9 mouse cellular contexts compared by ENCODE assay signal in genomic region chr2:34802565-34803245, GRCm38 (mm10). TPM values are rescaled to one million over a fixed set of nuclear protein-coding genes. Genes with fewer than 3 reads are reported as not detected.
DNase-seq lines count a peak whose midpoint lies in the region; ATAC-seq lines count a peak whose summit lies in the region.
"Not testable (repeated sequence)": the region's sequence is repeated elsewhere in the genome, so short reads cannot be mapped to it uniquely, and the experiment has no call there.
"Had no signal": no experiment of that assay in that cellular context is flagged by ENCODE, and none has a peak within 500 bp of the region (broad histone marks: within the 10 kb centered on the region; RNA-seq: fewer than 3 reads in every experiment).

No protein-coding gene starts in this region.

- under 1% methylated on average over 23 of the region's 32 CpGs for WGBS in heart, embryonic 14.5 days
- WGBS in liver, embryonic 11.5 days = under 1% methylated on average over 32 of the region's 32 CpGs
- under 1% methylated on average over 26 of the region's 32 CpGs for WGBS in midbrain, embryonic 13.5 days

- peaks cover 10 to 29% of the 10 kb centered on the region in 2 experiments for H3K4me1 ChIP-seq in heart, embryonic 14.5 days (ENCODE audit: control insufficient read depth in 2 of 2, insufficient read depth in 2 of 2, low read length in 2 of 2)
- peaks cover 35% of the 10 kb centered on the region for H3K4me1 ChIP-seq in liver, embryonic 11.5 days (replicated peaks; ENCODE audit: control insufficient read depth, insufficient read depth, low read length)
- H3K4me1 ChIP-seq in midbrain, embryonic 13.5 days (replicated peaks) = peaks cover 25% of the 10 kb centered on the region

- peak overlapping the region; percentile 88 for H3K9ac ChIP-seq in heart, embryonic 14.5 days (ENCODE audit: low read length)
- H3K9ac ChIP-seq in liver, embryonic 11.5 days (ENCODE audit: low read depth, low read length) = peak overlapping the region; percentile 80
- peak overlapping the region; percentile 84 for H3K9ac ChIP-seq in midbrain, embryonic 13.5 days (replicated peaks)

- H3K4me3 ChIP-seq in heart, embryonic 14.5 days (ENCODE audit: control insufficient read depth in 1 of 2, insufficient read depth in 1 of 2, low read depth in 1 of 2, low read length in 2 of 2) = peak overlapping the region; percentile 66 to 67
- peak overlapping the region; percentile 77 for H3K4me3 ChIP-seq in liver, embryonic 11.5 days (ENCODE audit: low read depth, low read length)
- peak overlapping the region; percentile 68 for H3K4me3 ChIP-seq in midbrain, embryonic 13.5 days (replicated peaks)

- peaks cover 34% of the 10 kb centered on the region for H3K36me3 ChIP-seq in heart, embryonic 14.5 days (ENCODE audit: control insufficient read depth, insufficient read depth, low read length)
- not testable (repeated sequence) for H3K36me3 ChIP-seq in liver, embryonic 11.5 days (ENCODE audit: control insufficient read depth, insufficient read depth, low read length)
- H3K36me3 ChIP-seq in midbrain, embryonic 13.5 days = peaks cover 14% of the 10 kb centered on the region; the same call in 1 of the 2 replicates

- H3K27ac ChIP-seq in heart, embryonic 14.5 days (replicated peaks in 1 of 2; ENCODE audit: control insufficient read depth in 1 of 2, insufficient read depth in 1 of 2, low read depth in 2 of 2, low read length in 2 of 2) = peak overlapping the region; percentile 89 to 92
- H3K27ac ChIP-seq in liver, embryonic 11.5 days (ENCODE audit: low read depth, low read length) = peak overlapping the region; percentile 84
- peak overlapping the region; percentile 89 for H3K27ac ChIP-seq in midbrain, embryonic 13.5 days

- H3K27me3 ChIP-seq in heart, embryonic 14.5 days (ENCODE audit: control insufficient read depth, insufficient read depth, low read length); liver, embryonic 11.5 days (replicated peaks; ENCODE audit: control insufficient read depth, insufficient read depth, low read length); midbrain, embryonic 13.5 days: not testable (repeated sequence)

- peak overlapping the region; percentile 82 for H3K4me2 ChIP-seq in heart, embryonic 14.5 days (ENCODE audit: low read length)
- peak overlapping the region; percentile 75 for H3K4me2 ChIP-seq in liver, embryonic 11.5 days
- H3K4me2 ChIP-seq in midbrain, embryonic 13.5 days (replicated peaks) = peak overlapping the region; percentile 73

- peak; percentile 46 for DNase-seq in CD4-positive helper T cell, adult 2 months (ENCODE audit: low read depth, low spot score)
- DNase-seq in adrenal gland, postnatal 36 days = peak; percentile 29 to 43
- DNase-seq in kidney, adult 8-10 months = peak; percentile 25 to 32
- not testable (repeated sequence) for DNase-seq in liver, embryonic 11.5 days (ENCODE audit: low spot score)
- peak; percentile 52 to 66 for DNase-seq in spleen, postnatal 10 days (ENCODE audit: low spot score in 2 of 2)

- not testable (repeated sequence) for H3K9me3 ChIP-seq in heart, embryonic 14.5 days (ENCODE audit: control insufficient read depth, low read length); liver, embryonic 11.5 days (ENCODE audit: control insufficient read depth, low read length); midbrain, embryonic 13.5 days

- peak; percentile 24 for ATAC-seq in erythroblast, adult 5-6 weeks (replicated peaks; ENCODE audit: low FRiP score, poor library complexity, severe bottlenecking)
- peak; percentile 69; the same call in 1 of the 2 replicates for ATAC-seq in heart, embryonic 14.5 days (ENCODE audit: insufficient number of reproducible peaks, insufficient read depth, low FRiP score, low read depth)
- ATAC-seq in liver, embryonic 11.5 days (replicated peaks; ENCODE audit: low FRiP score) = peak; percentile 50
- ATAC-seq in midbrain, embryonic 13.5 days = peak; percentile 58; the same call in 1 of the 2 replicates

RNA-seq across cellular contexts. Expression of gene Rabepk, which starts 3.0 kb away (rescaled TPM):
- 10 to 100 TPM; 27.6 to 29.7 TPM for total RNA-seq in adrenal gland, postnatal 36 days (2021)
- 1.2 and 7.1 TPM in 2 replicates for total RNA-seq in erythroblast, adult 5-6 weeks (2015; ENCODE audit: low replicate concordance)
- total RNA-seq in erythroblast, adult 5-6 weeks (2017; ENCODE audit: low replicate concordance) = 10.1 and 10.2 TPM in 2 replicates
- polyA plus RNA-seq in heart, embryonic 14.5 days (2014; fragmentation: Nextera tagmentation; extraction: Ambion mirVana) = 25.5 and 26.7 TPM in 2 replicates
- polyA plus RNA-seq in liver, embryonic 11.5 days (2014; fragmentation: Nextera tagmentation; extraction: Ambion mirVana) = 43.5 and 56.5 TPM in 2 replicates
- 21.8 and 22.7 TPM in 2 replicates for polyA plus RNA-seq in midbrain, embryonic 13.5 days (2015; fragmentation: Nextera tagmentation; extraction: Ambion mirVana)

RNA-seq across cellular contexts. Expression of gene Fbxw2, which starts 23.4 kb away (rescaled TPM):
- total RNA-seq in adrenal gland, postnatal 36 days (2021) = 10 to 100 TPM; 71.5 to 71.6 TPM
- 104 and 121 TPM in 2 replicates for total RNA-seq in erythroblast, adult 5-6 weeks (2015; ENCODE audit: low replicate concordance)
- total RNA-seq in erythroblast, adult 5-6 weeks (2017; ENCODE audit: low replicate concordance) = 178 and 181 TPM in 2 replicates
- 51.0 and 65.8 TPM in 2 replicates for polyA plus RNA-seq in heart, embryonic 14.5 days (2014; fragmentation: Nextera tagmentation; extraction: Ambion mirVana)
- polyA plus RNA-seq in liver, embryonic 11.5 days (2014; fragmentation: Nextera tagmentation; extraction: Ambion mirVana) = 78.7 and 81.2 TPM in 2 replicates
- polyA plus RNA-seq in midbrain, embryonic 13.5 days (2015; fragmentation: Nextera tagmentation; extraction: Ambion mirVana) = 80.4 and 88.8 TPM in 2 replicates

RNA-seq across cellular contexts. Expression of gene Gm34653, which starts 30.1 kb away (rescaled TPM):
- not detected for total RNA-seq in adrenal gland, postnatal 36 days (2021)
- total RNA-seq in erythroblast, adult 5-6 weeks (2015; ENCODE audit: low replicate concordance) = not detected in 2 replicates
- total RNA-seq in erythroblast, adult 5-6 weeks (2017; ENCODE audit: low replicate concordance) = not detected in 2 replicates
- not detected in 2 replicates for polyA plus RNA-seq in heart, embryonic 14.5 days (2014; fragmentation: Nextera tagmentation; extraction: Ambion mirVana)
- polyA plus RNA-seq in liver, embryonic 11.5 days (2014; fragmentation: Nextera tagmentation; extraction: Ambion mirVana) = not detected in 2 replicates
- polyA plus RNA-seq in midbrain, embryonic 13.5 days (2015; fragmentation: Nextera tagmentation; extraction: Ambion mirVana) = 0.19 TPM in 1 of 2 replicates, not detected in the other
- total RNA-seq: left cerebral cortex, postnatal 36 days had no signal

RNA-seq across cellular contexts. Expression of gene Hspa5, which starts 30.9 kb away (rescaled TPM):
- 100 to 1,000 TPM; 651 to 795 TPM for total RNA-seq in adrenal gland, postnatal 36 days (2021)
- 229 and 240 TPM in 2 replicates for total RNA-seq in erythroblast, adult 5-6 weeks (2015; ENCODE audit: low replicate concordance)
- total RNA-seq in erythroblast, adult 5-6 weeks (2017; ENCODE audit: low replicate concordance) = 904 and 907 TPM in 2 replicates
- 545 and 663 TPM in 2 replicates for polyA plus RNA-seq in heart, embryonic 14.5 days (2014; fragmentation: Nextera tagmentation; extraction: Ambion mirVana)
- polyA plus RNA-seq in liver, embryonic 11.5 days (2014; fragmentation: Nextera tagmentation; extraction: Ambion mirVana) = 964 and 1,028 TPM in 2 replicates
- polyA plus RNA-seq in midbrain, embryonic 13.5 days (2015; fragmentation: Nextera tagmentation; extraction: Ambion mirVana) = 464 and 489 TPM in 2 replicates

RNA-seq across cellular contexts. Expression of gene Gapvd1, which starts 47.7 kb away (rescaled TPM):
- 10 to 100 TPM; 57.9 to 62.0 TPM for total RNA-seq in adrenal gland, postnatal 36 days (2021)
- 308 and 329 TPM in 2 replicates for total RNA-seq in erythroblast, adult 5-6 weeks (2015; ENCODE audit: low replicate concordance)
- 761 and 1,292 TPM in 2 replicates for total RNA-seq in erythroblast, adult 5-6 weeks (2017; ENCODE audit: low replicate concordance)
- 66.2 and 69.5 TPM in 2 replicates for polyA plus RNA-seq in heart, embryonic 14.5 days (2014; fragmentation: Nextera tagmentation; extraction: Ambion mirVana)
- 80.3 and 88.3 TPM in 2 replicates for polyA plus RNA-seq in liver, embryonic 11.5 days (2014; fragmentation: Nextera tagmentation; extraction: Ambion mirVana)
- polyA plus RNA-seq in midbrain, embryonic 13.5 days (2015; fragmentation: Nextera tagmentation; extraction: Ambion mirVana) = 123 and 126 TPM in 2 replicates
